Mouse (Mus musculus): ENCODE results near the gene Dock1. TPM values are rescaled to one million over a fixed set of nuclear protein-coding genes. Genes with fewer than 3 reads are reported as not detected.

The Dock1 gene
- total RNA-seq, 2 experiments from 2014 or later: 20.3 to 23.0 TPM

- intact Hi-C loops (cut with DNase I): no loop called here
- DNase-seq (ENCODE audit: low spot score in 2 of 2): no peak
These were observed 20.4 kb downstream of the Dock1 start for GRCm38 (mm10) chr7:134690806-134691205.

GRCm38 (mm10) chr7:134693325-134693724 is 22.9 kb downstream of the Dock1 start:
- intact Hi-C loops (cut with DNase I): no loop called here
- DNase-seq (ENCODE audit: low spot score in 2 of 2): no peak

- DNase-seq (ENCODE audit: low spot score in 2 of 2): no peak
- intact Hi-C loops (cut with DNase I): no loop called here
These were observed 25.0 kb downstream of the Dock1 start for GRCm38 (mm10) chr7:134695431-134695830.

- intact Hi-C loops (cut with DNase I): no loop called here
- DNase-seq (ENCODE audit: low spot score in 2 of 2): no peak
These were observed 25.9 kb downstream of the Dock1 start for GRCm38 (mm10) chr7:134696126-134696979.

GRCm38 (mm10) chr7:134697479-134697878 is 27.0 kb downstream of the Dock1 start:
- DNase-seq (ENCODE audit: low spot score in 2 of 2): no peak
- intact Hi-C loops (cut with DNase I): no loop called here

- intact Hi-C loops (cut with DNase I): no loop called here
- no peak for DNase-seq (ENCODE audit: low spot score in 2 of 2)
These were observed 27.8 kb downstream of the Dock1 start for GRCm38 (mm10) chr7:134698246-134698645.

GRCm38 (mm10) chr7:134700001-134700400 is 29.5 kb downstream of the Dock1 start:
- intact Hi-C loops (cut with DNase I): no loop called here
- no peak for DNase-seq (ENCODE audit: low spot score in 2 of 2)

- no peak for DNase-seq (ENCODE audit: low spot score in 2 of 2)
- intact Hi-C loops (cut with DNase I): no loop called here
These were observed 32.0 kb downstream of the Dock1 start for GRCm38 (mm10) chr7:134702481-134702880.

GRCm38 (mm10) chr7:134703704-134704103 is 33.2 kb downstream of the Dock1 start:
- DNase-seq (ENCODE audit: low spot score in 2 of 2): no peak
- intact Hi-C loops (cut with DNase I): no loop called here

GRCm38 (mm10) chr7:134709226-134709853 is 38.9 kb downstream of the Dock1 start:
- intact Hi-C loops (cut with DNase I): no loop called here
- DNase-seq (ENCODE audit: low spot score in 2 of 2): peak; percentile 39 to 73

- DNase-seq (ENCODE audit: low spot score in 2 of 2): no peak
These were observed 41.1 kb downstream of the Dock1 start for GRCm38 (mm10) chr7:134711576-134711975.

GRCm38 (mm10) chr7:134719406-134719805 is 49.0 kb downstream of the Dock1 start:
- intact Hi-C loops (cut with DNase I): no loop called here
- no peak for DNase-seq (ENCODE audit: low spot score in 2 of 2)

More at GRCm38 (mm10) chr7:134711576-134711975, 41.1 kb downstream of the Dock1 start:
- intact Hi-C loops (cut with DNase I): no loop called here

GRCm38 (mm10) chr7:134722361-134722760 is 51.9 kb downstream of the Dock1 start:
- no peak for DNase-seq (ENCODE audit: low spot score in 2 of 2)
- intact Hi-C loops (cut with DNase I): no loop called here

- DNase-seq (ENCODE audit: low spot score in 2 of 2): peak in 1 of 2 experiments; percentile 52
- intact Hi-C loops (cut with DNase I): no loop called here
These were observed 52.5 kb downstream of the Dock1 start for GRCm38 (mm10) chr7:134722955-134723354.

- no peak for DNase-seq (ENCODE audit: low spot score in 2 of 2)
- intact Hi-C loops (cut with DNase I): no loop called here
These were observed 53.1 kb downstream of the Dock1 start for GRCm38 (mm10) chr7:134723509-134723908.

- DNase-seq (ENCODE audit: low spot score in 2 of 2): no peak
- intact Hi-C loops (cut with DNase I): loop anchor here (2.0 to 5.0 kb wide), 2 partner anchors 50 to 212 kb away; partner anchors contain the start of gene Fam196a
These were observed 54.4 kb downstream of the Dock1 start for GRCm38 (mm10) chr7:134724841-134725240.

- intact Hi-C loops (cut with DNase I): loop anchor here (2.0 to 5.0 kb wide), 2 partner anchors 49 to 211 kb away; partner anchors contain the start of gene Fam196a
- peak; percentile 32 to 70 for DNase-seq (ENCODE audit: low spot score in 2 of 2)
These were observed 55.4 kb downstream of the Dock1 start for GRCm38 (mm10) chr7:134725551-134726529.

GRCm38 (mm10) chr7:134726530-134727258 is 56.2 kb downstream of the Dock1 start:
- intact Hi-C loops (cut with DNase I): loop anchor here (5.0 kb wide), 1 partner anchor 211 kb away; the partner anchor contains the start of gene Fam196a
- no peak for DNase-seq (ENCODE audit: low spot score in 2 of 2)

GRCm38 (mm10) chr7:134729348-134729747 is 58.9 kb downstream of the Dock1 start:
- intact Hi-C loops (cut with DNase I): loop anchor here (5.0 kb wide), 1 partner anchor 208 kb away; the partner anchor contains the start of gene Fam196a
- DNase-seq (ENCODE audit: low spot score in 2 of 2): no peak

All from left cerebral cortex, postnatal 25 days (tissue).